Mouse (Mus musculus) T-helper 1 cell (primary cell): Measurements from ENCODE around the gene Col6a1.

Experiments used
- in situ Hi-C: fragments of 300-600 bp; cut with MboI, MseI; formaldehyde crosslinking; loops from one replicate; pipeline ENCODE4 v1.15.1; 2025; ENCODE audit warnings: high pct_unique_total_duplicates

Gene Col6a1

DNA sequence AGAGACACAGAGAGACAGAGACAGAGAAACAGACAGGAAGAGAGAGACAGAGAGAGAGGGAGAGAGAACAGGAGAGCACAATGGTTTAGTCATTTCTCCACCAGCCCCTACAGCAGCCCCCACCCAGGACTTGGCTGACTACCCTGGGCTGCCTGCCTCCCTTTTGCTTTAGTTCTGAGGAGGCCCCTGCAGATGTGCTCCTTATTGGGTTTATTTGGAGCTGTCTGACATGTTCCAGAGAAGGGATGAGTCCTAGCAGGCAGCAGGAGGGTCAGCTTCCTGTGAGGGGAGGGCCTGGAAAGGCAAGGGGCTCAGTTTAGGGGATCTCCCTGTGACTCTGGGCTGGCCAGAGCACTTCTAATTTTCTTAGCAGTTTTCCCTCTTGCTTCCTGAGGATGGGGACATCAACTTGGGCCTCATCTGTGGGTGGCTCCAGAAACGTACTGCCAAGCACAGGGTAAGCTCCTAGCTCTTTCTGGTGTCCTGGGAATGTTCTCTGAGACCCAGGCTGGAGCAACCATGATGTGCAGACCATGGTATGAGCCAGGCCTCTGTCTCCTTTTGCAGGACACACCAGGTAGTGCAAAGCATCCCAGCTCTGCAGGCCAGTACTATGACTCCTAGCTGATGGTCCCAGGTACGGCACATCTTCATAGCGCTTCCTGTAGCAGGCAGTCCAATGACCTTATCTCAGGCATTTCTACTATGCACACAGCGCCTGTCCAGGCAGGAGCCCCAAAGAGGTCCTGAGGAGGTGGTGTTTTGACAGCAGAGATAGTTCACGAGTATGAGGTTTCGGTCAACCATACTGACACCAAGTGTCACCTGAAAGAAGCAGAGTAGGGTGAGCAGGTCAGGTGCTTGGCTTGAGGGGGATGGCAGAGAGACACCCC, 45.0 kb downstream of the Col6a1 start:
- in situ Hi-C loops, result no loop called here

DNA sequence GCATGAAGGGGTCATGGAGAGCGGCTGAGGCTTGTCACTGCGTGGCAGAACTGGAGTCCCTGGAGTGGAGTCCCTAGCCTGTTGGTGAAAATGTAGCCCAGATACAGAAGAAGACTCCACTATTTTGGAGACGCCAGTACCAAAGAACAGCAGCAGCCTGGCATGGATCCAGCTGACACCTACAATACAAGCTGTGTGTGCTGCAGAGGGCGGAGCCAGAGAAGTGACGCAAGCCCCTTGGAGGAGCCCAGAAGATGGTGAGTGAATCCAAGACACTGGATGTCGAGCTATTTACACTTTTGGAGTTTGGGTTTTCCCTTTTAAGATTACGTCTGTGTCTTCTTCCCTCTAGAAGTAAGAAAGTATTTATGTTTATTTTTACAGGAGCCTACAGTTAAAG, 47.8 kb downstream of the Col6a1 start:
- in situ Hi-C loops, result no loop called here

DNA sequence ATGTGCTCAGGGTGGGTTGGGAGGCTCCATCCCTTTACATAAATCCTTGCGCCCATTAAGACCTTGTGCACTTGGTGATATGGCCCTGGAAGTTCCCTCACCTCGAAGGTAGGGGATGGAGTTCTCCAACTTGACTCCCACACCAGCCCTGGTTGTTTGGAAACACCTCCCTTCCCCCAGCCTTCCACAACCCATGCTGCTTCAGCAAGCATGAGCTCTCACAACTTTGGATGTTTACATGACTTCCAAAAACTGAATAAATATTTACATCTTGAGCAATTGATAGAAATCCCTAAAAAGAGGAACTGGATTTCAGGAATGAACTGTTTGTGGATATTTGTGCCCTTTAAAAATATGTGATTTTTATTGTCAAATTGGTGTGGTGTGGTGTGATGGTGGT, 50.7 kb downstream of the Col6a1 start:
- in situ Hi-C loops, result no loop called here

DNA sequence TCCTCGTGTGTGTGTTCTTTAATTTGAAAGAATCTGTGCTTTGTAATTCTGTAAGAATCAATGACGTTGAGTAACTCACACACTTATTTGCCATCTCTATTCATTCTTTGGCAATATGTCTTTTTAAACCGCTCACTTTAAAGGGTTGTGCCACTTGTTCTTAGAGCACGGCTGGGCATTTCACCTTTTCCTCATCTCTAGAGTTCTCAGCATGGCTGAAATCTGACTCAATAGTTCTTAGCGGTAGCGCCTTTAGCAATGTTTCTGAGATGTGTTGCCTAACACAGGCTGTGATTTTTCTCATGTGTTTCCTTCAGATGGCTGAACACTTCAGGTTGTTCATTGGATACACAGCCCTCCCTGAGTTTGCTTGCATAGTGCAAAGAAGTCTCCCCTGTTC, 51.4 kb downstream of the Col6a1 start:
- in situ Hi-C loops, result no loop called here

DNA sequence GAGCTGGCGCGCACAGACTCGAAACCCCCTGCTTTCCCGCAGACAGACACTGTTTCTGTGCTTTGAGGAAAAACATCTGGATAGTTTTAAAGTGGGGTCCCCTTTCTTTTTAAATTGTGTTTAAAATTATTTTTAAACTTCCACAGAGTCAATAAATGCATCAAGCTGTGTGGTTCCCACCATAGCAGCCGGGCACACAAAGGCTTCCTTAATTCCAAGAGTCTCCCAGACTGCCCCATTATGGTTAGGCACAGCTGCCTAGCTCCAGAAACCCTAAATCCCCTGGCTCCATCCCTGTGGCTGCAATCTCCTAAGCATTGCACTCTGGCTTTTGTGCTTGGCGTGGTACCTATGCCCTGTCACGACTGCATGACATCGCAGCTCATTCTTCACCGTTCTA, 54.0 kb downstream of the Col6a1 start:
- in situ Hi-C loops, result no loop called here

DNA sequence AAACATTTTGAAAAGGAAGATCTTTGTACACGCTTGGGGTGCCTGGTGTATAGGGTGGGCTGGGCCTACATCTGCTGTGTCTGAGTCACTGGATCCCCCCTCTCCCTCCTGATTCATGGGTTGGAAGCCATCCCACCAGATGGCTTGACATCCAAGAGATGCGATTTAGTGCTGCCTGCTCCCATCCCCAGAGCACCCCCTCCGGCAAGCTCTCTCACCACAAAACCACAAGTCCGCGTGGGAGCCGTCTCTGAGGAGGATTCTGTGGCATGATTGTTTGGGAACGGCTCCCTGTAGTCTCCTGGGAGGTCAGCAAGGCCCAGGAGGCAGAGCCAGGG, 57.1 kb downstream of the Col6a1 start:
- in situ Hi-C loops, result no loop called here

DNA sequence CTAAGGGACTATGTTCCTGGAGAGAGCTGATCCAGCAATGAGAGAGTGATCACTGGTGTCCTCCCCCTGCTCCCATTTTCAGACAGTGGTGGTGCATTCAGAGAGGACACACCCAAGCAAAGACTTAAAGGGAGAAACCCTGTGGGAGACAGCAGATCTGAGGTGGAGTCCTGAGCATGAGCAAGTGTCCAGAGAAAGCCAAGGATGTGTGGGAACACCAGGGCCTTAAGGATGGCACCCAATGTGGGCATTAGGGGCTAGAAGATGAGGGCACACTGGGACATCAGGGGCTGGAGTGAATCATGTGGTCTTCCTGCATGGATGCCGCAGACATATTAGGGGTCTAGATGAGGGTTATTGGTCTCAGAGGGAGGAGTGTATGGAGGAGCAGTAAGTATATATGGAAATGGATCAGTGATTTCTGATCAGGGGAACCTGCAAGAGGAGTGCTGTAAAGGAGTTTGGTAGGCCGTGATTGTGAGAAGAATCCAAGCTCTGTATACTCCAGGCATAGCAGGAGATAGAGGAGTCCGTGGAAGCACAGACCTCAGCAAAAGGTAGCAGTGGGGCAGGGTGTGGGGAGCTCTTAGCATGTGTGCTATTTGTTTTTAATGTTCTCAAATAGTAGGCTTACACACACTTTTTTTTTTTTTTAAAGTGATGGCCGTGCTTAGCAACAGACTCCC, 57.6 kb downstream of the Col6a1 start:
- in situ Hi-C loops, result no loop called here

DNA sequence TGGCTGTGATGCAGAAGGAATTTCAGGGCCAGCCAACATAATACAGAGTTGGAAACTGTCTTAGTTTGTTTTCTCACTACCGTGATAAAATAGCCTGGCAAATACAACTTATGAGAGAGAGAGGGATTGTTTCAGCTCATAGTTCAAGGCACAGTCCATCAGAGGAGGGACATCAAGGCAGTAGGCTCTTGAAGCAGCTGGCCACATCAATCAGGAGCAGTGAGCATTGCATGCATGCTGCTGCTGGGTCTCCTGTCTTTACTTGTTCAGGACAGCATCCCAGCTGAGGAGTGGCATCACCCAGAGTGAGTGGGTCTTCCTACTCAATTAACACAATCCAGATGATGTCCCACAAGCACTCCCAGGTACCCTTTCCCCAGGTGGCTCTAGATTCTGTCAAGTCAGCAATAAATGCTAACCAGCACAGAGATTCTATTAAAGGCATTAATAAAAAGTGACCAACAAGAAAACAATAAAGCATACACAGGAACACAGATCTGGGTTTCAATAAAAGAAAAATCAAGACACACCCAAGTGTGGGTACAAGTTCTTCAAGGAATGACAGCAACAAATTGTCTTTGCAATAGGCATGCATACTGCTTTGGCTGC, 58.7 kb downstream of the Col6a1 start:
- in situ Hi-C loops, result no loop called here

DNA sequence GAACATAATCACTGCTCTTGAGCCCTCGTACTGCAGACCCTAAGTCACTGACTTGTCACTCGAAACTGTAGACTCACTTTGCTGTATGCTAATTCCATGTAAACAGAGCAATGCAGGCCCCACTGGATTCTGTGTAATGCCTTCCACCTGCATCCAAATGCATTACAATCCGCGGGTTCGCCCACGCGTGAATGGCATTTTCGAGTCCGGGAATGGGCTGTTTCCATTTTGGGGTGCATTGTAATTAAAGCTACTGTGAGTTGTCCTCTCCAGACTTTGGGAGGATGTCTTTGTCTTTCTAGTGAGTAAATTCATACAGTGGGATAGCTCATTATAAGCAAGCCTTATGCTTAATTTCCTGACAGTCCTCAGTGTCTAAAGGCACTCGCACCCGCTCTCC, 60.4 kb downstream of the Col6a1 start:
- in situ Hi-C loops, result no loop called here

DNA sequence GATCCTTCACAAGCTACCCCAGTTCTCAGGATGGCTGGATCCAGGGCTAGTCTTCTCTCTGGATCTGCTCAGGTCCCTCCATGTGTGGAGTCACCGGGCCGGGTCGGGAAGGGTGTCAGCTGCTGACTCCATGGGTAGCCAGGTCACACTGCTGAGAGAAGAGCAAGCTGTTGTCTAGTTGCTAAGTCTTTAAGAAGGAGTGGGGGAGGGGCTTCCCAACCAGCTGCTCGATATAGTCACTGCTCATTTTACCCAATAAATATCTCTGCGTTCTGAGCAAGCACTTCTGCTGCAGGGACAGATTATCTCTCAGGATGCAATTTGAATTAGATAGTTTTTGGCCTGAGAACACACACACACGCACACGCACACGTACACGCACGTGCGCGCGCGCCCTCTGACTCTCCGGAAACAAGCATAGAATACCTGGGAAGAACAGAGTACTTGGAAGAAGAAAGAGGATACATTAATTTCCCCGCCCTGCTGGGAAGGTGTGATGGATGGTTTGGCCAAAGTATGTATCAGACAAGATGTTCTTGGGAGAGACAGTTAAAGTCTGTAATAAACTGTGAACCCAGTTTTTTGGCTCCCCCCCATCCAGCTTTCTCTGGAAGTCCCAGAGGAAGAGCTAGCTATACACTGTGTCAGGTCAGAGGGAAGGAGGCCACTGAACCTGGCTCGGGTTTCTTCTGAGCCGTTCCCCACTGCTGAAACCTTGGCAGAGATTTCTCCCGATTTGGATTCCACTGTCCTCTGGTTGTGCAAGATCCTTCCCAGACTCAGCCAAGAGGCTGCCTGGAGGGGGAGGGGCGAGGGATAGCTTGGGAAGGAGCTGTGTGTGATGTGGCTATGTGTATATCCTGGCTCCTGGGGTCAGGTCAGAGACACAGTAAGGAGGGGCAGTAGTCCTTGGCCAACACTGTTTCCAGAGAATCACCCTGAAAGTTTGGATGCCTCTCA, 61.5 kb downstream of the Col6a1 start:
- in situ Hi-C loops, result no loop called here
